Mouse (Mus musculus): ENCODE measurements around the gene Trir.

- TF ChIP-seq POLR2A (IDR thresholded peaks at IDR 0.05; ENCODE audit: low read depth, low read length) (no peak), CTCF (IDR thresholded peaks at IDR 0.05; ENCODE audit: extremely low read depth, insufficient read depth, insufficient read length, insufficient replicate concordance) (no peak)
Measured at GRCm38 (mm10) chr8:85034764-85035163, 8.1 kb downstream of the Trir start.

Measured in spleen, adult 2 months (tissue).